Mouse (Mus musculus) skeletal muscle tissue, adult 2 months (tissue): Measurements from ENCODE around the gene Nup160.

Experiments
- DNase-seq: peaks from one replicate; pipeline ENCODE4 v3.0.0-alpha.2; 2012; ENCODE audit warnings: low read depth, low spot score

The Nup160 gene

GRCm38 (mm10) chr2:90661426-90661825 is 15.6 kb upstream of the Nup160 start:
- DNase-seq: no peak

DNA sequence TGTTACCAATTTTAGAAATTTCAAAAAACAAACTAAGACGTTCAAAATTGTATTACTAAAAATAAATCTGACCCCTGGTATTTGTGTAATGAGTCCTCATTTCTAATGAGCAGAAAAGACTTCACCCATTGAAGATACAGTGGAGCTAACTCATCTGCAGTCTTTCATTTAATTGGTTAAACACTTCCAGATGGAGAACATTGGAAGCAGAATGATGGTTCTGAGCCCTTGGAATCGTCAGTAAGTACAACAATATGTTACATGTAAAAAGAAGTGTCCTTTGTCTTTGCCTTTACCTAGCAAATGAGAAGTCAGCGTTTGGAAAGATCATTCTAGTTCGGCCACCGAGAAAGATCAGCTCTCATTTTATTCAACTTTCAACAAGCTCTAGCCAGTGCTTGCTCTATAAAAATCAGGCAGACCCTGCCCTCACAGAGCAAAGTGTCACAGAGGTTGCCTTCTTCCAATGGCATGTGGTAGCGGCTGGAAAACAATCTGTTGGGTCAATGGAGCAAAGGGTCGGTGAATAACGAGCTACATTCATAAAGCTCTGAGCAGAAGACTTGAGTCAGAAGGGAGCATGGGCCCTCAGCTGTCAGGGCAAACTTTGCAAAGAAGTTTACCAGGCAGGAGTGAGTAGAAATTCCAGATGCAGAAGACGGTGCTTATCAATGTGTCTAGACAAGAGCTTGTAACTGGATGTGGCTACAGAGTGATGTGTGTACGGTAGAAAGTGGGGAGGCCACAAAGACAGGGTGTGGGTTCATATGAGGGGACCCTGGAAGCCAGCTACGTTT is 10.2 kb upstream of the Nup160 start:
- DNase-seq: no peak

- DNase-seq: no peak
These were observed 9.4 kb upstream of the Nup160 start for GRCm38 (mm10) chr2:90667388-90668265.

GRCm38 (mm10) chr2:90670343-90670742 is 6.7 kb upstream of the Nup160 start:
- DNase-seq: no peak

DNA sequence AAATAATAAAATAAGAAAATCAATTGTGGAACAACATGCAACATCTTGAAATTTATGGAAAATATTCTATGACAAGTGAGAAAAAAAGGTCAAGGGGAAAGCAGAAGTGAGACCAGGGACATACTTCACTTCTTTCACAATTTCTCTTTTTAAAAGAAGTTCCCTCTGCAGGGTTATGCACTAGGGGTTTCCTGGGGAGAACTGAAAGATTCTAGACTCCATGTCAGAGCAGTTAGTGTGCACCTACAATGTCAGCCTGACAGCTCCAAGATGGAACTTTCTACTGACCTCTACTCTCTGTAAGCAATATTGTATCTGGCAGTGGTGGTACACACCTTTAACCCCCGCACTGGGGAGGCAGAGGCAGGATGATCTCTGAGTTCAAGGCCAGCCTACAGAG is 3.7 kb upstream of the Nup160 start:
- DNase-seq: no peak

DNA sequence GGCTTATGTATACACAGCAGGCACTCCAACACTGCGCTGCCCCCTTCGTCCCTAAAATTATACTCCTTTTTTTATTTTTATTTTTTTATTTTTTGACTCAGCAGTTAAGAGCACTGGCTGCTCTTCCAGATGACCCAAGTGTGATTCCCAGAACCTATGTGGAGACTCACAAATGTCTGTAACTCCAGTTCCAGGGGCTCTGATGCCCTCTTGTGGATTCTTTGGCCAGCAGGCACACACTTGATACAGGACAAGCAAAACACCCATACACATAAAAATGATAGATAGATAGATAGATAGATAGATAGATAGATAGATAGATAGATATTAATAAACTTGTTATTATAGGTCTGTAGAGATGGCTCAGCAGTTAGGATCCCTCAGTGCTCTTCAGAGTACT is 2.5 kb upstream of the Nup160 start:
- no peak for DNase-seq

- DNase-seq: no peak
These were observed 1.5 kb upstream of the Nup160 start for GRCm38 (mm10) chr2:90675488-90675887.

DNA sequence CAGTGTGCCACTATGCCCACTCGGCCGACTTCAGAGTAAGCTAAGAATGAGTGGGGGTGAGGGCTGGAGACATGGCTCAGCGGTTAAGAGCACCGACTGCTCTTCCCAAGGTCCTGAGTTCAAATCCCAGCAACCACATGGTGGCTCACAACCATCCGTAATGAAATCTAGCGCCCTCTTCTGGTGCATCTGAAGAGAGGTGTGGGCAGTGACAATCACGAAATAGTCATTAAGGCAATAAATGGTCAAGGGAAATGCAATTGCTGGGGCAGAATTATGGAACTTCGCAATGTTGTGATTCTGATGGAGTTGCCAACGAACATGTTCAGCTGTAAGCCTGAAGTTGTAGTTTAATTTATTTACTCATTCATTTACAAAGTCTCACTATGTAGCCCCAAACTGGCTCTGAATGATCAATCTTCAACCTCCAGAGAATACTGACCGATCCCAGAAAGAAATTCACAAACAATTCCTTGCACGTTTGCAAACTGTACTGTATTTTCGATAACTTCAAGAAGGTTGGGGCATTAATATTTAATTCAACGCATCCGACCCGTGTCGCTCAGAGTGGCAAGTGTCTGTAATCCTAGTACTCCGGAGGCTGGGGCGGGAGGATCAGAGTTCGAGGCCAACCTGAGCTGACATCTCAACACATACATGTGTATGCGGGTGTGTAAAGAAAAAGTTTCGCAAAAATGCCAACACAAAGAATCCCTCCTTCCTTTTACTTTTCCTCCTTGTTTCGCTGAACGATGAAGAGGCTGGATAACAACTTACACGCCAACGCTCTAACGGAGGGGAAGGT is 1.4 kb downstream of the Nup160 start:
- DNase-seq: no peak

- DNase-seq: peak; percentile 71
These were observed 2.2 kb downstream of the Nup160 start for GRCm38 (mm10) chr2:90679061-90679810.

GRCm38 (mm10) chr2:90700943-90701342 is 23.9 kb downstream of the Nup160 start:
- no peak for DNase-seq

GRCm38 (mm10) chr2:90708548-90708947 is 31.5 kb downstream of the Nup160 start:
- DNase-seq: no peak

DNA sequence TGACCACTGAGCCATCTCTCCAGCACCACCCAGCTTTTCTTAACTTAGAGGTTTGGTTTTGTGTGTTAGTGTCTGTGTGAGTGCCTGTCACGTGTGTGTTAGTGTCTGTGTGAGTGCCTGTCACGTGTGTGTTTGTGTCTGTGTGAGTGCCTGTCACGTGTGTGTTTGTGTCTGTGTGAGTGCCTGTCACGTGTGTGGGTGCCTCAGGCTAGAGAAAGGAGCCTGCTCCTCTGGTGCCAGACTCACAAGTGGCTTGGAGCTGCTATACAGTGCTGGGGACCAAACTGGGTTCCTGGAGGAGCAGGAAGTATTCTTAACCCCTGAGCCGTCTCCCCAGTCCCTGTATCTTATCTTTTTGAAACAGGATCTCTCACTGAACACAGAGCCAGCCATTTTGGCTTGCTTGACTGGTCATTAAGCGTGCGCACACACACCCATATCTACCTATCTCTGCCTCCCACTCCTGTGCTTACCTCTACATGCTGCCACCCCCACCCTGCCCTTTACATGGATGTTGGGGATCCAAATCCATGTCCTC is 38.6 kb downstream of the Nup160 start:
- no peak for DNase-seq

GRCm38 (mm10) chr2:90717366-90717765 is 40.4 kb downstream of the Nup160 start:
- DNase-seq: no peak

- no peak for DNase-seq
These were observed 40.9 kb downstream of the Nup160 start for GRCm38 (mm10) chr2:90717948-90718347.

GRCm38 (mm10) chr2:90726818-90727217 is 49.8 kb downstream of the Nup160 start:
- DNase-seq: no peak

DNA sequence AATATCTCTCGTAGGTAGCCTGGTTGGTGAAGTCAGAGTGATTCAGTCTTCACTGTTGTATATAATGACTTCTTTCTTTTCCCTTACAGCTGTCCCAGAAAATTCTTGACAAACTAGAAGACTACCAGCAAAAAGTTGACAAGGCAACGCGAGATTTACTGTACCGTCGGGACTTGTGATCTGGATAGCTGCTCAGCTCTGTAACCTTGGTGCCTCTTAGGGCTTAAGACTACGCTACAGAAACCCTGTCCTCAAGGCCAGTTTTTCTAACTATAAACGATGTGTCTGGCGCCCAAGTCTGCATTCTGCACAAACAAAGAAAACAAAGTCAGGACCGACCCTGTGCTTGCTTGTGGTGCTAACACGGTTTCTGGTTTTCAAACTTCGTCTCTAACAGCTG is 58.3 kb downstream of the Nup160 start:
- no peak for DNase-seq

GRCm38 (mm10) chr2:90738801-90739200 is 61.8 kb downstream of the Nup160 start:
- DNase-seq: no peak

DNA sequence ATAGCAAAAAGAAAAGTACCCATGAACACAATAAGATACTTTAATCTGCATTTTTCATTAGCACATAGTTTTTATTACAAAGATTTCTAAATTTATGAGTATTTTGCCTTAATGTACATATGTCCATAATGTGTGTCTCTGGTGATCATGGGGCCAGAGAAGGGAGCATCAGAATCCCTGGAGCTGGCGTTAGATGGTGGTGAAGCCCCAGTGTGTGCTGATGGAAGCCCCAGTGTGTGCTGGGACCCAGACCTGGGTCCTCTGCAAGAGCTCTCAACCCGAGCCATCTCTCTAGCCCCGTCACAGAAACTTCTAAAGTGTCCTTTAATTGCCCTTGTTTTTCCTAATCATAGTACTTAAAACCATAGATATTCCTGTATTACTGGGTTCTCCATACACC is 62.3 kb downstream of the Nup160 start:
- DNase-seq: no peak

GRCm38 (mm10) chr2:90739921-90740320 is 62.9 kb downstream of the Nup160 start:
- DNase-seq: no peak

DNA sequence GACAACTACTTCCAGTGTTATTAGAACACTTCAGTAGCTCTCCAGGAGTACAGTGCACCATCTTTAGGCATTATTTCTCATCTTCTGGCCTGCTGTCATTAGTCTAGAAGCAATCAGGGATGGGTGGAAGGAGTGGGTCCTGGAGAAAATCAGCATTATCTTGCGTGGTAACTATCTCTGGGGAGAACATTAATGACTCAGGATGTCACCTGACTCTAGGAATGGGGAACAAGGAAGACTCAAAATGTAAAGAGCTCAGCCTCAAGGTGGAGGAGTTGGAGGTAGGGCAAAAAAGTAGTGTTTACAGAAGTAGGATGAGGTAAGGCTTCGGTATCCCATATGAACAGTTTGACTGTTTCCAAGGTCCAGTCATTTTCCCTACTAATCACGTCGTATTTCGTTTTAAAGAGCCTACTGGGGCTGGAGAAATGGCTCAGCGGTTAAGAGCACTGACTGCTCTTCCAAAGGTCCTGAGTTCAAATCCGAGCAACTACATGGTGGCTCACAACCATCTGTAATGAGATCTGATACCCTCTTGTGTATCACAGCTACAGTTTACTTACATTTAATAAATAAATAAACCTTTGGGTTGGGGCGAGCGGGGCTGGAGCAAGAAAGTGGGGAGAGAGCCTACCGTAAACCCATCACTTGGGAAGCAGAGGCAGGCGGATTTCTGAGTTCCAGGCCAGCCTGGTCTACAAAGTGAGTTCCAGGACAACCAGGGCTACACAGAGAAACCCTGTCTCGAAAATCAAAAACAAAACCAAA is 67.5 kb downstream of the Nup160 start:
- DNase-seq: no peak
